Mouse (Mus musculus): Measurements from ENCODE around the gene H2-M10.5.
"Not testable (repeated sequence)": the region's sequence is repeated elsewhere in the genome, so short reads cannot be mapped to it uniquely, and the experiment has no call there.

The H2-M10.5 gene

DNA sequence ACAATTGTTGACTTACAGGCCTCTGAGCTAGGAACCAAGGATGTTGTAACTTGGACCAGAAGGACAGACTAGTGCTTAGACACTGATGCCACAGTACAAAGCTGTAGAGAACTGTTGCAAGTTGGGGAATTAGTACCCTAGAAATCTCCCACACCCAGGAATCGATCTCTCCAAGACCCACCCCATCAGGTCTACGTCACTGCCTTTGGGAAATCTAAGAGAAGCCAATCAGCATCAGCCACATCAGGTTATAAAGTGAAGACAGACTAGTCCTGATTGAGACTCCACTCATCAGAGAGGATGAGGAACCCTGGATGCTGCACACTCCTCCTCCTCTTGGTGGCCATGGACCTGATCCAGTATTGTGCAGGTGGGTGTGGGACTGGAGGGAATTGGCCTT is at the start of gene H2-M10.5:
Gene H2-M10.5 (plus strand): TSS at position 301 of the 400 bp plus-strand sequence.
- not testable (repeated sequence) for TF ChIP-seq GATA4 (IDR thresholded peaks at IDR 0.05; ENCODE audit: insufficient replicate concordance, low read length)

DNA sequence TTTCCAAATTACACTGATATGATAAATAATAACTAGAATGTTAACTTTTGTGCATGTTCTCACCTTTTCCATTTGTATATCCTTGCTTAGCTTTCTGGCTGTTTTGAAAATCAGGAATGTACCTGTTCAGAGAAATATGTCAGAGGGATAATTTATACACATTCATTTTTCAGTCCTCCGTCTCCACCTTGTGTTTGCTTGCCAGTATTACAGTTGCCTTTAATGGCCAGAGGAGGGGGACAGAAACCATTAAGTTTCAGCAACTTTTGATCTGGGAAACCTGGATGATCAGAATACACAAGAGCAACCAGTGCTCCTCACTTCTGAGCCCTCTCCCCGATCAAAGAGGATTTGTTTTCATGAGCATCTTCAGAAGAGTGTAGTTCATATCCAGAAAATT is 46.7 kb upstream of the H2-M10.5 start:
- TF ChIP-seq GATA4 (IDR thresholded peaks at IDR 0.05; ENCODE audit: insufficient replicate concordance, low read length) = no peak

DNA sequence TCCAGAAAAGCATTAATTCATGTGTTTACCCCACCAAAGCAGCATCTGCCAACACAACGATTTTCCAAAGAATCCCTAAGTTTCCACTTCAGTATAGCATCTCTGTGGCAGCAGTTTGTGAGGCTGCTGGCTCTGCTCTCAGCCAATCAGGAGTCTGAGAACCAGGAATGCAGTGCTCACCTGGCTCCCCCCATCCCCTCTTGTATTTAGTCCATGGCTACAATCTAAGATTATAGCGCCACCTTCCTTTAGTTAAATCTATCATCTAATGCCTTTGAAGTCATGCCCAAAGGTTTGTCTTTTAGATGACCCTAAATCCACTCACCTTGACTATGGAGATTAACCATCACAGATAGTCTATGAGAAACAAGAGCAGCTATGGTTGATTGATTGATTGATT is 8.9 kb upstream of the H2-M10.5 start:
- TF ChIP-seq GATA4 (IDR thresholded peaks at IDR 0.05; ENCODE audit: insufficient replicate concordance, low read length) = no peak

DNA sequence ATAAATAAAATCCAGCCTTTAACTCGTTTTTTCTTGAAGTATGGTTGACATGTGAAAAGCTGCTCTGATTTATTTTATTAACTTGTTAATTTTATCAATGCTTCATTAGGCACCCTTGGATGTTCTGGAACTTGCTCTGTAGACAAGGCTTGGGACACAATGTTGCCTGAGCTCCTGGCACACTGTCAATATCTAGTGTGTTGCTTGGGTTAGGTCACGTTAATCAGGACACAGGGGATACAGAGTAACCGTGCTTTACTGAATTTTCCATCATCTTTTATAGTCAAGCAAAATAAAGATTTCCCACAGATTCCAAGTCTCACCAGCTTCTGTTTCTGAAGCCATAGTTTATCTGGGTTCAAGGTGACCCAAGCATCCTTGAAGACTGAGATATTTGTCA is 8.8 kb downstream of the H2-M10.5 start:
- TF ChIP-seq GATA4 (IDR thresholded peaks at IDR 0.05; ENCODE audit: insufficient replicate concordance, low read length) = no peak

DNA sequence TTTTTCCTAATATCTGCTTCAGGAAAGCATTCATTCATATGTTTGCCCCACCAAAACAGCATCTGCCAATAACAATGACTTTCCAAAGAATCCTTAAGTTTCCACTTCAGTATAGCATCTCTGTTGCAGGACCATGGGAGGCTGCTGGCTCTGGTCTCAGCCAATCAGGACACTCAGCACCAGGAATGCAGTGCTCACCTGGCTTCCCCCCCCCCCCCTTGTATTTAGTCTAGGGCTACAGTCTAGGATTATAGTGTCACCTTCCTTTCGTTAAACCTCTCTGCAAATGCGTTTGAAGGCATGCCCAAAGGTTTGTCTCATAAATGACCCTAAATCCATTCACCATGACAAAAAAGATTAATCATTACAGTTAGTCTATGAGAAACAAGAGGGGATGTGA is 15.6 kb downstream of the H2-M10.5 start:
- TF ChIP-seq GATA4 (IDR thresholded peaks at IDR 0.05; ENCODE audit: insufficient replicate concordance, low read length) = no peak

DNA sequence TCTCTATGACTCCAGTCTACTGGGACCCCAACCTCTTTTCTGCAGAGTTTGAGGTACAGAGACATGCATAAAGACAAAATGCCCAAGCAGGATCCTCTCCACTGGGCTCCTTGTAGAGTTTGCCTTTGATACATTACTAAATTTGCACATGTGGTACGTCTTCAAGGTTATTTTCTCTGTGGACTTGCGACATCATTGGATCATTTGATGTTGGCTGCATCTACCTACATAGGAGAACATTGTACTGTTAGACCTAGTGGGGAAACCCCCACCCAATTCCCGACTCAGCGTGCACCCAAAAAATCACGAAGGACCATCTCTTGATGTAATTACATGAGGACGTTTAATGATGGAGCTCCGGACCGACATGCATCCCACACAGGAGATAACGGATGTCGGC is 26.8 kb downstream of the H2-M10.5 start:
- no peak for TF ChIP-seq GATA4 (IDR thresholded peaks at IDR 0.05; ENCODE audit: insufficient replicate concordance, low read length)

DNA sequence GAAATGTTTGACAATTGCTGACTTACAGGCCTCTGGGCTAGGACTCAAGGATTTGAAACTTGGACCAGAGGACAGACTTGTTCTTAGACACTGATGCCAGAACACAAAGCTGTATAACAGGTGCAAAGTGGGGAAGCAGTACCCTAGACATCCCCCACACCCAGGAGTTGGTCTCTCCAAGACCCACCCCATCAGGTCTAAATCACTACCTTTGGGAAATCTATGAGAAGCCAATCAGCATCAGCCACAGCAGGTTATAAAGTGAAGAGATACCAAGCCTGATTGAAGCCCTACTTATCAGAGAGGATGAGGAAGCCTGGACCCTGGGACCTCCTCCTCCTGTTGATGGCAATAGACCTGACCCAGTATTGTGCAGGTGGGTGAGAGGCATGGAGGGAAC is 39.2 kb downstream of the H2-M10.5 start, which contains the start of gene H2-M10.6:
Gene H2-M10.6 (plus strand): TSS at position 301 of the 400 bp plus-strand sequence.
- no peak for TF ChIP-seq GATA4 (IDR thresholded peaks at IDR 0.05; ENCODE audit: insufficient replicate concordance, low read length)

DNA sequence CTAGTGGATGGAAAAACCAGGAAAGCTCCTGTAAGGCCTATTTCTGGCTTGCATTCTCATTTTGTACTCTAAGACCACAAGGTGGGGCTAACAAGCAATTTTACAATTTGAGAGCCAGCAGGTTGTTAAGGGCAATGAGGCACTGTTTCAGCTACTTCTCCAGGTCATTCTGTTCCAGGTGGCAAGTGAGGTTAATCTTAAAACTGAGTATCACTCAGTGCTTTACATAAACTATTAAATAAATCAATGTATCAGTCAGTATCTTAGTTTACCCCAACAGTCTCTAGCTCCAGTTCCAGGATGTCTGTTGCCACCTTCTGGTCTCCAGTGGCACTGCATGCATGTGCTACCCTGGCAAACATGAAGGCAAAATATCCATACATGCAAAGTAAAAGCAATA is 51.3 kb downstream of the H2-M10.5 start:
- no peak for TF ChIP-seq GATA4 (IDR thresholded peaks at IDR 0.05; ENCODE audit: insufficient replicate concordance, low read length)

DNA sequence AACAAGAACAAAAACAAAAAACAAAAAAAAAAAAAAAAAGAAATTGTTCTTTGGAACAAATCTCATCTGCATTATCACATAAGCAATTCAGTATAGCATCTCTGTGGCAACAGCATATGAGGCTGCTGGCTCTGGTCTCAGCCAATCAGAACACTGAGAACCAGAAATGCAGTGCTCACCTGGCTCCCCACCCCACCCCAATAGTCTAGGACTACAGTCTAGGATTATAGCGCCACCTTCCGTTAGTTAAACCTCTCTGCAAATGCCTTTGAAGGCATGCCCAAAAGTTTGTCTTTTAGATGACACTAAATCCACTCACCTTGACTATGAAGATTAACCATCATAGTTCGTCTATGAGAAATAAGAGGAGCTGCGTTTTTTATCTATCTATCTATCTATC is 52.8 kb downstream of the H2-M10.5 start:
- TF ChIP-seq GATA4 (IDR thresholded peaks at IDR 0.05; ENCODE audit: insufficient replicate concordance, low read length) = no peak

Data from liver, adult (tissue).